Mouse (Mus musculus) right cerebral cortex, postnatal 4 days (tissue): Measurements from ENCODE around the gene Plek.
"Not testable (repeated sequence)": the region's sequence is repeated elsewhere in the genome, so short reads cannot be mapped to it uniquely, and the experiment has no call there.

Source experiments
- DNase-seq: peaks from one replicate; pipeline ENCODE4 v3.0.0-alpha.2; 2022

Gene Plek

DNA sequence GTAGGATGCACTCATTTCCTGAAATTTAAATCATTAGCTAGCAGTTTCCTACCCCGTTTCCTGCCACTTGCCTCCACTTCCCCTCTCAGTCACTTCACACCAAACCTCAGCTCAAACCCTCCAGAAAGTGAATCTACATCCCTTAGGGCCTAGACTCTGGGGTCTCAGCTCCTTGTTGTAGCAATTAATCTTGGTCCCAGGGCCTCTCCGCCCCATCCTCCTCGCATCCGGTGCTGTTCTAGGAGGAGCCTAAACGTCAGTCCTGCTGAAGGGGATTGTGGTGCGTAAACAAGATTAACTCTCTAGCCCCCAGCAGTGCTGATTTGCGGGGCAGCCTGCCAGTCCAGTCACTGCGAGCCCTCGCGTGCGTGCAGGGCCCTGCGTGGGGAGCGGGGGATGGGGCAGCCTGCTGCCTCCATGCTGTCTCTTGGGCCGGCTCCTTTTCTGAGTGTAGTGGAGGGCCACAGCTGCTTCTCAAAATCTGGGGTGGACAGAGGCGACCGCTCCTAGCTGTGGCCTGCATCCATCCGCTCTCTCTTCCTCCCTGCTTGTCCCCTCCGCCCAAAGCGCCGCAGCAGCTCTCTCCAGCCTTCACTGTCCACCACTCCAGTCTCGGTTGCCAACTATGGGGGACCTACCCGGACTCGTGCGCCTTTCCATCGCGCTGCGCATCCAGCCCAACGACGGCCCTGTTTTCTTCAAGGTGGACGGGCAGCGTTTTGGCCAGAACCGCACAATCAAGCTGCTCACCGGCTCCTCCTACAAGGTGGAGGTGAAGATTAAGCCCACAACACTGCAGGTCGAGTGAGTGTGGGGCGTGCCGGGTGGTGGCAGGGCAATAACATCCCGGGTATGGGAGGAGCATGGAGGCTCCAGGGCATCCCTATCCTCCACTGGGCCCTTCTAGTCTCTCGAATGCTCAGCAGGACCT lies at the start of gene Plek, which contains the start of gene Cnrip1:
Gene Plek (minus strand): TSS at position 837 of the 931 bp plus-strand sequence.
Gene Cnrip1 (plus strand): TSS at position 42 of the 931 bp plus-strand sequence.
- peak; percentile 94 for DNase-seq

- no peak for DNase-seq
Observed at GRCm38 (mm10) chr11:17086106-17086505, 33.9 kb upstream of the Plek start.

- no peak for DNase-seq
Observed at GRCm38 (mm10) chr11:17083866-17084265, 31.7 kb upstream of the Plek start.

- no peak for DNase-seq
Observed at GRCm38 (mm10) chr11:17083455-17083854, 31.3 kb upstream of the Plek start.

DNA sequence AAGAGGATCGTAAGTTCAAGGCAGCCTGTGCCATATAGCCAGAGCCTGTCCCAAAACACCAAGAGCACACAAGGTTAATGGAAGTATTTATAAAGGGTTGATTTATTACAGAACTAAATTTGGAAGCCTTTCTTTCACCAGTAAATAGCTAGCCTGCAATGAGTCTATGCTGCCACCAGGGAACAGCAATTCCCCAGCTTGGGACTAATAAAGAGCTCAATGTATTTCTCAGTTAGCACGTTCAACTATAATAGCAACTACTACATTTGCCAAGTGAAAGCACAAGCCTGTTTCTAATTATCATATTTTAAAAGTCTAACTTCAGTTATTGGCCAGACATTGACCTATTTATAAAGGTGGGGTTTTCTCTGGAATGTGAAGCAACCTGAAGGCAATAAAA lies 30.8 kb upstream of the Plek start:
- no peak for DNase-seq

- no peak for DNase-seq
Observed at GRCm38 (mm10) chr11:17082086-17082485, 29.9 kb upstream of the Plek start.

DNA sequence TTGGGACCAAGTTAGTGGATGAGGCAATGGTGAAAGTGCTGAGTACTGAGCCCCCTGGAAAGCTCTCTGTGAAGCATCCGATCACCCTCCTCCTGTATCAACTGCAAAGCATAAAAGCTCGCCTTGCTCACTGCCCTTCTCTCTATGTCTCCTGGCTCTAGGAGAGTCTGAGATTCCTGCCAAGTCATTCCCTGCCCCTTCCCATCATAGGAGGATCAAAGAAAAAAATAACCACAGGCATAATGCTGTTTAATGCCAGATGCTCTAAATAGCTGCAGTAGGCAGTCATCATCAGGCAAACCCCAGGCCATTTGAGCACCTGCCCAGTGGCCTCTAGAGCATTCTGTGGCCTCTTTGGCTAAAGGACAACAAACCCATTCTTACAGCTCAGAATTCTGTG lies 23.5 kb upstream of the Plek start:
- no peak for DNase-seq

DNA sequence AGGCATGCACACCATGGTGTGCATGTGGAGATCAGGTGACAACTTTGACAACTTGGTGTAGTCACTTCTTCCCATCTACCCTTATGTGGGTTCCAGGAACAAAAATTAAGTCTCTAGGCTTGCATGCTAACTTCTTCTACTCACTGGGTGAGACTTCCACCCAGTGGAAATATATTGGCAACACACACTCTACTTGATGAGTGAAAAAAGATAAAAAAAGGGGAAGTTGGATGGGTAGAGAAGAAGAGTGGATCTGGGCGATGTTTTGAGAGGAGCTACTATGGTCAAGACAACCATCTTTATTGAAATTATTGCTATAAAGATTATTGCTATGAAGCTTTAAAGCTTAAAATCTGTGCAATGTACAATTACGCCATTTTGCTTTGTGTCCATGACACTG lies 17.2 kb upstream of the Plek start:
- DNase-seq = not testable (repeated sequence)

GRCm38 (mm10) chr11:17052476-17053049 lies 382 bp upstream of the Plek start:
- DNase-seq = no peak

- DNase-seq = peak; percentile 11
Observed at GRCm38 (mm10) chr11:17045806-17046205, 6.4 kb downstream of the Plek start.

- no peak for DNase-seq
Observed at GRCm38 (mm10) chr11:17023984-17024383, 28.2 kb downstream of the Plek start.

DNA sequence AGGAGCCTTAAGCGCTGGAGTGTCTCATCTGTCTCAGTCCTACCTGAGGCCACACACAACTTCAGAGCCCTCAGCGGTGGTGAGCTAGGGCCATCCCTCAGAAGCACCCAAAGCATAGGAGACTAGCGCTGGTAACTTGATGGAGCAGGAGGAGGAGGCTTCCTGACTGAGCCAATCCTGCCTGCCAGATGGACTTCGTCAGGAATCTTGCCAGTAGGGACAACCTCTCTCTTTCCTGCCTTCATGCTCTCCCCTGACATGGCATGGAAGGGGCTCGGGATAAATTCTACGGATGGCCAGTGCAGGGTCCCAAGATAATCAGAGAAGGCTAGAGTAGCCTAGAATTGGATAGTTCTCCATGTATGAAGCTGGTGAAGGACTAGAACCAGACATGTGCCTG lies 29.0 kb downstream of the Plek start:
- no peak for DNase-seq

DNA sequence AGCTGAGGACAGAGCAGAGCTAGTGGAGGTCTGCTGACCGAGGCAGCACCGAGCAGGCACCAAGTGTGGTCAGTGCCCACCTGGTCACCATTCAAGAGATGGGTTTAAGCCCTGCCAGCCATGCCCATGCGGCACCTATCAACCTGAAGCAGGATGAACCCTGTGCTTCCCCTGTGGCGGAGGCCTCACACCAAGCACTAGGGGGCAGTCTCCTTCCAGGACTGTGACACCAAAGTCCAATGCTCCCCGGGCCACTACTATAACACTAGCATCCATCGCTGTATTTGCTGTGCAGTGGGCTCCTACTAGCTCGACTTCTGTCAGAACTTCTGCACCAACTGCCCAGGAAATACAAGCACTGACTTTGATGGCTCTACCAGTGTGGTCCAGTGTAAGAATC lies 32.9 kb downstream of the Plek start:
- no peak for DNase-seq

- no peak for DNase-seq
Observed at GRCm38 (mm10) chr11:17012948-17013347, 39.2 kb downstream of the Plek start.

DNA sequence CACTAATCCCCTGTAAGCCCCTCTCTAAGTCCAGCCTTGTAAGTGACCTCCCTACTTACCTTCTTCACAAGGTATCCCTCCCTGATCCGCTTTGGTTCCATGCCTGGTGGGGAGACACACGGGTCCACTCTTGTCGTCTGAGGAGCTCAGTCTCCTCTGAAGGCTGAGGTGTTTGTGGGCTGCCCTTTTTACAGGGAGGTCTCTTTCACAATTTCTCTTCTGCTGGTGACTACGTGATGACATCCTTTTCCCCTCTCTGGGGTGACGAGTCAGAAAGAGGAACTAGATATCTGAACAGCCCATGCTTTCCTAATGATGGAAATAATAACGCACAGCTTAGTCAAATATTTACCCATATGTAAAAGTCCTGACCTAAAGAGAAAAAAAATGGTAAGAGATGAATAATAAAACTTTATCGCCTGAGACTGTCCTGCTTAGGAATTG lies 43.7 kb downstream of the Plek start:
- no peak for DNase-seq

DNA sequence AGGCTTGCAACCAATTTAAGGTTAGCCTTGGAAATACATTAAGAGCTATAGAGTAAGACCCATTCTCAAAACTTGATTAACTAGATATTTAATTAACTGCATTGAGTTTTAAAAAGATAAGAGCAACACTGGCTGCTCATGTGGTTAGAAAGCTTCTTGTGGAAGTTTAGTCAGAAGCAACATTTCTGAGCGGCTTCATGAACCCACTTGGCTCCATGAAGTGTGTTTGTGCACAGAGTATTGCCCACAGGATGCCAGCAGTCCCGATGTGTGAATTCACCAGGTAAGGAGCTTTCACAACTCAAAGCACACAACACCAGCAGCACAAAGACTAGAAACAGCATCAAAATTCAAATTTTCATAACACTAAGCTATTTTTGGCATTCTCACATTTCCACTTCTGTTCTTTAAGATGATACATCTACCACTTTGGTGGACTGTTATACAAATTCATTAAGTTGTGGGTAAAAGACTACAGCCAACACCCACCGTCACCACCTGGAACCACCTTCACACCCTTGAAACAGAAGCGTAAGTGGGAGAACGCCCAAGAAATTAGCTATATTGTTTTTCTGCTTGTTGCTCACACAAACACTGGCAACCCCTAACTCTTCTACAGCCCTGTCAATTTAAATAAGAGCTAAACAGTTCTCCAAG lies 44.5 kb downstream of the Plek start:
- DNase-seq = no peak

DNA sequence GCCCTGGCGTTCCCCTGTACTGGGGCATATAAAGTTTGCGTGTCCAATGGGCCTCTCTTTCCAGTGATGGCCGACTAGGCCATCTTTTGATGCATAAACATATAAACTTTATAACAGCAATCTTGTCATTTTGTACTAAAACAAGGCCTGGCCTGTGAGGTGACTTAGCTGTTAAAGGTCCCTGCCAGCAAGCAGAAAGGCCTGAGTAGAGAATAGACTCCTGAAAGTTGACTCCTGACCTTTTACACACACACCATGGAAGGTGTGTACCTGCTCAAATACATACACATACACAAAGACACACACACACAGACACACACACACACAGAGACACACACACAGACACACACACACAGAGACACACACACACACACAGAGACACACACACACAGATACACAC lies 45.7 kb downstream of the Plek start:
- DNase-seq = not testable (repeated sequence)

DNA sequence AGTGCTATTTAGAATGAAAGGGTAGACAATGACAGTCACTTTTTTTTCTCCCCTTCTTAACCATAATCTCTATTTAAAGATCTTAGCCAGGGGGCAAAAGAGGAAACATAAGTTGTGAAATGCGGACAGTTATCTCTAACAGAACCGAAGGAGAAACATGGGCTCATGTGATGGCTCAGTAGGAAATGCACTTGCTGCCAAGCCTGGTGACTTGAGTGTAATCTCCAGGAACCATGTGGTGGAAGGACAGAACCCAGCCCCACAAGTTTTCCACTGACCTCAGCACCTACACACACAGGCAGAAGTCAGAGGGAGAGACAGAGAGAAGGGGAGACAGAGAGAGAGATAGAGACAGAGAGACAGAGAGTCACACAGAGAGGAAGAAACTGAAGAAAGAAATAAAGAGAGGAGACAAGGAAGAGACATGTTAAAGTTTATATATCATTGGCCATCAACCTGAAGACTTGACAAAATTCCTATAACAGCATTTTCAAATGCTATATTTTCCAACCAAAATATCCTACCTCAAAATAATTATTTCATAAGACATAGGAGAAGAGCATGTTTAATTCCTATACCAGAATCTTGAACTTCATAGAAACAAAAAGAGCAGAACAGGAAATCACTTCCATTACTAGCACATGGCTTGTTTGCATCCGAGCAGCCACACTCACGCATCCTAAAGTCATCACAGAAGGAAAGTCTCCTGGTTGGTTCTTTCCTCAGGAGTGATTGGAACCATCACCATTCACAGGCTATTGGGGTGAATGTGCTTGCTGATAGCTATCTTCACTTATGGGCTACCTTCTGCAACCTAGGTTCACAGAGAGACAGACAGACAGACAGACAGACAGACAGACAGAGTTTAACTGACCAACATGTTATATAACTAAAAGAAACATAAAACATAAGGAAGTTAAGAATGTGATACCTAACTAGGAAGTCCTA lies 47.0 kb downstream of the Plek start:
- no peak for DNase-seq

GRCm38 (mm10) chr11:17003757-17004156 lies 48.4 kb downstream of the Plek start:
- DNase-seq = no peak

DNA sequence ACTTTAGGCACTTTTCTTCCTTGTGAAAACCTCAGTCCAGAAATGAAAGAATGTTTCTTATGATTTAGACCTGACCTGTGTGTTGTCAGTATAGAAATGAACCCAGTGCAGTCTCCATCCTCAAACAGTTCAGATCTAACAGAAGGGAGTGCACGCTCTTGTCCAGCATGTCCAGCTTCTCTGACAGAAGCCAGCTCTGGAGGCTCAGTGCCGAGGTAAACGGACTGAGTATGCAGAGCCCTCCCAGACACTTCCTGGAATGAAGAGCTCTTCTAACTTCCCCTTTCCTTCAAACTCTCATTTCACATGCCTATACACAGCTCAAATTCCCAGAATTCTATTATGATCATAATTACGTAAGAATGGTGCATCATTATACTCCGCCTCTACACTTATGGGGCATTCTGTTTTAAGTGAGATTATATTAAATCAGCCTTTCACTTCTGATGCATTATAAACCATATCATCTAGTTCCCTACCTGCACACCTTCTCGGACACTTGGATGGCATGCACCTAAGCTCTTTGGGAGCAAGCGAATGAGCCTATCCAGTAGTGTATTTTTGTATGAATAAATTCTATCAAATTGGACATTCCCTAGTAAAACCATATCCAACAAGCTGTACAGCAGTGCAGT lies 49.3 kb downstream of the Plek start:
- no peak for DNase-seq

DNA sequence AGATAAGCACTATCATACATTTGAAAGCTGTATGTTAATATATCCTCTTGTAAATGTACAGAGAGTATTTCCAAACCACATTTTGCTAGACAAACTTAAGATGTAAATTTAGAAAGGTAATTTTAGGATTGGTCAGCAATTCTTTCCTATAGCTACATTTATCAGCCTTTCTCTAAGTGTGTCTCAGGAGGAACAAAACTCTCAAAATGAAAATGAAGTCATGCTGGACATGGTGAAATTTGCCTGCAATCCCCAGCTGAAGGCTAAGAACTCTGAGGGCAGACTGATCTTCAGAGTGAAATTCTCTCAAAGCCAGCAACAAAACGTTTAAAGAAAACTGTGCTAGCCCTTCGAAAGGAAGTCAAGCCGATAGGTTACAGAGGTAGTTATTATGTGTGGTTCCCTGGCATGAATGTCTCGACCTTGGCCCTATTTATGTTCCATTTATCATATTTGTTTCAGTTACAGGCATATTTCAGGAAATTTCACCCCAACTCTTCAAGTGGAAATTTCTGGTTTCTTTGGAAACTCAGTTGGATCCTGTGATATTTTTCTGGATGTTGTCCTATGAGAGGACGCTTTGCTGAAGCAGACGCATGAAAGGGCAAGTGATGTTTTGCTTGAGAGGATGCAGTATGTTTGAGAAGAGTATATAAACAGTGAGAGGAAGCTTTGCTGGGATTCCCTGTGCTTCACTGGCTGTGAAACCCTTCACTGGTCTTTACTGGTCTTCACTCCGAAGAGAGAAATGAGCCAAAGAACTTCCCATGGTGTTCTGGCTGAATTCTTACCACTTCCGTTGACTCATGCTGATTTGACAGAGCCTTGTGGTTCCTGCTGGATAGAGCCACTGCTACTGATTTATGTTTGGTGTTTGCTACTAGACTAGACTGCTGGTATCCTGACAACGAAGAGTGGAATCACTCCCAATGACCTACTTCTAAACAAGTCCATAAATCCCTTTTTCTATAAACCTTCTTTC lies 51.5 kb downstream of the Plek start:
- no peak for DNase-seq
